Mouse (Mus musculus): ENCODE results near the gene Coq10a. TPM values are rescaled to one million over a fixed set of nuclear protein-coding genes. Genes with fewer than 3 reads are reported as not detected.

Coq10a gene
- polyA plus RNA-seq, 1 experiment from 2014 or later: 33.7 TPM

DNA sequence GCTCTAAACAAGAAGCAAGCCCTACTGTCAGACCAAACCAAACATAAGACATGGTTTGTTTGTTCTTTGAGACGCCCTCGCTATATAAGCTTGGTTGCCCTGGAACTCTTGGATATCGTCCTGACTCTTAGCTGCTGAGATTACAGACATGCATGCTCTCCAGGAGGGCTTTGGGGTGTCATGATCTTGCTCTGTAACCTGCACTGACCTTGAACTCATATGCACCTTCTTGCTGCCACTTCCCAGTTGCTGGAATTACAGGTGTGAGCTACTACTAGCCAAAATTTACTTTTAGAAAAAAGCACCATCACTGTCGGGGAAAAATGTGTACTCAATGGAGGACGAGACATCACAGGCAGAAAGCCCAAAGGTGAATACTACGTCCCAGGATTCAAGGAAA lies 802 bp upstream of the Coq10a start:
- Histone ChIP-seq H3K27me3 (no peaks in the 10 kb centered on the region), H3K27ac (replicated peaks) (peak overlapping the region; percentile 98), H3K9ac (replicated peaks) (peak overlapping the region; percentile 74; the same call in 1 of the 2 replicates), H3K4me3 (peak overlapping the region; percentile 71), H3K4me1 (peaks cover 20% of the 10 kb centered on the region), H3K36me3 (peaks cover 6% of the 10 kb centered on the region), H3K9me3 (no peaks in the 10 kb centered on the region), H3K4me2 (replicated peaks) (peak overlapping the region; percentile 82)
- WGBS: 76% methylated on average over 6 of the region's 6 CpGs
- no peak for ATAC-seq (replicated peaks)

DNA sequence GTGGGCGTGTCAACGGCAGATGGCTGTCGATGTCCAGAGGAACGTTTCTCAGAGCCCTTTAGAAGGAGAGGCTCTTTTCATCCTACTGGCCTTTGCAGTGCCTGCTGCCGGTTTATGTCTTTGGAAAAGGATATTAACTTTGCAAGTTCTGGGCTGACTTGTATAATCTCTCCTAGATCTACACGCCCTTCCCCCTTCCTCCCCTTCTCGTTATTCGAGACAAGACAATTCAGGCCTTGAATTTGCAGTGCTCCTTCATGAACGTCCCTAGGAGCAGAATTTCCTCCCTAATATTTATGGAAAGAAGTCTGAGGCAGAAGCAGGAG lies 384 bp upstream of the Coq10a start:
- H3K4me2 ChIP-seq (replicated peaks): peak overlapping the region; percentile 82
- peak overlapping the region; percentile 71 for H3K4me3 ChIP-seq
- ATAC-seq (replicated peaks): no peak
- H3K9me3 ChIP-seq: no peaks in the 10 kb centered on the region
- 3% methylated on average over 9 of the region's 9 CpGs for WGBS
- H3K27me3 ChIP-seq: no peaks in the 10 kb centered on the region
- peaks cover 20% of the 10 kb centered on the region for H3K4me1 ChIP-seq
- H3K36me3 ChIP-seq: peaks cover 10% of the 10 kb centered on the region
- H3K9ac ChIP-seq (replicated peaks): peak overlapping the region; percentile 74
- H3K27ac ChIP-seq (replicated peaks): peak overlapping the region; percentile 98

DNA sequence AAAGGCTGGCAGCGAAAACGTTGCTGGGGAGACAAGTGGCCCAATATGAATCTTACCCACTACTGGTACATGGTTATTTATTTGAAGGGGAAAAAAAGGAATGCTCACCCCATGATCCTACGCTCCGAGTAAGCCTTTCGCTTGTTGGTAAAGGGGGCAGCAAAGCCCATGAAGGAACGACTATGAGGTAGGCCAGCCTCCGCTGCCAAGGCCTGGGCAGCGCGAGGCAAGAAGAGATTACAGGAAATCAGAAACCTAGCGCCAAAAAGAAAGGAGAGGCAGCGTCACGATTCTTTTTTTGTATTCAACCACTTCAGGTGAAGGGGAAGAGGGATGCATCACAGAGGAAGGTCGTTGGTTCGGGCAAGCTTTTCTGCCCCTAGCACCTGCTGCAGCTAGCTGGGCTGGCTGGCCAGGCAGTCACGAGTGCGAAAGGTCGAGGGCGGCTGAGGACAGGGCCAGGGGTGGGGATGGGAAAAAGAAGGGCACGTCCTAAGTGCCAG lies 847 bp downstream of the Coq10a start:
- ATAC-seq (replicated peaks): no peak; the same call in 1 of the 2 replicates
- Histone ChIP-seq H3K4me3 (peak overlapping the region; percentile 71), H3K27me3 (no peaks in the 10 kb centered on the region), H3K27ac (replicated peaks) (peak overlapping the region; percentile 98), H3K36me3 (peaks cover 18% of the 10 kb centered on the region), H3K4me2 (replicated peaks) (peak overlapping the region; percentile 82), H3K4me1 (peaks cover 20% of the 10 kb centered on the region), H3K9ac (replicated peaks) (peak overlapping the region; percentile 74), H3K9me3 (no peaks in the 10 kb centered on the region)
- WGBS: 12% methylated on average over 19 of the region's 19 CpGs

DNA sequence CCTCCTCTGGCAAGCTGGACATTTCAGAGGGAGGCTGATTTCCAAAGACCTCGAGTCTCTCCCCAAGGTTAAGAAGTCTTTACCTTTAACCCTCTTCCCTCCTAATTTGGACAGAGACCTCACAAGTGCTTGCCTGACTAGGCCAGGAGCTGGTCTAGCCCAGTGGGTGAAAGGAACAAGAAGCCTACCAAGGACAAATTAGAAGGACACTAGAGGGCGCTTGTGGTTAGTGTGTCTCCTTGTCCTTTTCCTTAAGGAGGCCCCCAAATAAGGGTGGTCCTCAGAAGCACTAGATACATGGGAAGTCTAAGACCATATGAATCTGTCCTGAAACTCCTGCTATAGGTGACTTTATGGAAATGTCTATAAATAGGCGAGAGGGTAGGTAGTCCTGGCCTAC lies 6.2 kb downstream of the Coq10a start:
- Histone ChIP-seq H3K9ac (replicated peaks) (no peak overlapping the region), H3K4me2 (replicated peaks) (no peak overlapping the region), H3K27ac (replicated peaks) (no peak overlapping the region), H3K4me1 (peaks cover 5% of the 10 kb centered on the region), H3K27me3 (no peaks in the 10 kb centered on the region), H3K36me3 (peaks cover 70% of the 10 kb centered on the region), H3K9me3 (no peaks in the 10 kb centered on the region), H3K4me3 (no peak overlapping the region)
- no peak for ATAC-seq (replicated peaks)
- 54% methylated on average over 3 of the region's 3 CpGs for WGBS

DNA sequence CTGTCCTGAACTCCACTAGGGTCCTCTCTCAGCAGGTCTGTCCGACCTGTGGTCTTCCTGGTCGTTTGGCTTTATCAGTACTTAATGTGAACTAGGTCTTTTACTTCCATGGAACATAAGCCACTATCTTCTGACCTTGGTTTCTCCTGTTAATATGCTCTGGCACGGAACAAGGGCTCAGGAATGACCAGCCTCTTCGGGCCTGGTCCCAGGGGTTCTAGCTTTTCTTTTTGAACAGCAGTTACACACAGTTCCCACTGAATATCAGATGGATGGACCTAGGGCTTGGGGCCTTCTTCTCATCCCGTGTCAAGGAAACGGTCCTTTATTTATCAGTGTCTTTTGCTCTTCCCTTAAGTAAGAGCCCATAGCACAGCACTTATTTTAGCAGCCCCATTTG lies 7.0 kb downstream of the Coq10a start:
- Histone ChIP-seq H3K9ac (replicated peaks) (no peak overlapping the region), H3K4me3 (no peak overlapping the region), H3K27ac (replicated peaks) (no peak overlapping the region), H3K27me3 (no peaks in the 10 kb centered on the region), H3K4me2 (replicated peaks) (no peak overlapping the region), H3K36me3 (peaks cover 75% of the 10 kb centered on the region), H3K9me3 (no peaks in the 10 kb centered on the region), H3K4me1 (no peaks in the 10 kb centered on the region)
- WGBS: 91% methylated on average over 6 of the region's 6 CpGs
- ATAC-seq (replicated peaks): no peak

DNA sequence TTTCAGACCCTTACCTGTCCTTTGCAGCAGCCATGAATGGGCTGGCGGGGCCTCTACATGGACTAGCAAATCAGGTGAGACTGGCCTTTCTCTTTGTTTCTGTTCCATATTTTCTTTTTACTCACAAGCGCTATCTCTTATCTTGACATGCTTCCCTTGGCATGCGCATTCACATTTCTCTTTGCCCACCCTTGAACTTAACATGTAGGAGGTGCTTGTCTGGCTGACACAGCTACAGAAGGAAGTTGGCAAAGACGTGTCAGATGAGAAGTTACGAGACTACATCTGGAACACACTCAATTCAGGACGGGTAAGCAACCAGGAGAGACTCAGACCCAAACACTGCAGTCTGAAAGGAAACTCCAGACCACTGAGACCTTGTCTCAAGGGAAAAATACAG lies 9.6 kb downstream of the Coq10a start:
- Histone ChIP-seq H3K9me3 (no peaks in the 10 kb centered on the region), H3K4me1 (no peaks in the 10 kb centered on the region), H3K27ac (replicated peaks) (no peak overlapping the region), H3K36me3 (peaks cover 80% of the 10 kb centered on the region), H3K4me3 (no peak overlapping the region), H3K9ac (replicated peaks) (no peak overlapping the region), H3K27me3 (no peaks in the 10 kb centered on the region), H3K4me2 (replicated peaks) (no peak overlapping the region)
- WGBS: 98% methylated on average over 6 of the region's 6 CpGs
- ATAC-seq (replicated peaks): no peak

DNA sequence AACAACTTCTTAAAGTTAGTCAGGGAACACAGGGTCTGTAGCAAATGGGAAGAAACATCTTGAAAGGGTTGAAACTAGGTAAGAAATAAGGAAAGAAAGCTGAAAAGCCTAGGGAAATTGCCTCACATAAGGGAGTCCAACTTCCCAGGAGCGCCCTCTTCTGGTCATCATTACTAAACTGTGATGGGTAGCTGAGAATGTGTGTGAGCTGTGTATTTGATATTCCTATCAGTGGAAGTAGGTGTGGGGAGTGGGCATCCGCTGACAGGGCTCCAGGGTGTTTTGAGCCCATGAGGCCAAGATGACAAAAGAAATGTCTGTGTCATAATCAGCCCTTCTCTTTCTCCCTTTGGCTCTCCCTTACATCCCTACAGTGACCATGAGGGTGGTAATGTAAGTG lies 10.0 kb downstream of the Coq10a start:
- WGBS: 52% methylated on average over 2 of the region's 2 CpGs
- ATAC-seq (replicated peaks): 0 out of 2 replicates have a peak, but pooled peaks have one; percentile 43
- H3K9me3 ChIP-seq: no peaks in the 10 kb centered on the region

DNA sequence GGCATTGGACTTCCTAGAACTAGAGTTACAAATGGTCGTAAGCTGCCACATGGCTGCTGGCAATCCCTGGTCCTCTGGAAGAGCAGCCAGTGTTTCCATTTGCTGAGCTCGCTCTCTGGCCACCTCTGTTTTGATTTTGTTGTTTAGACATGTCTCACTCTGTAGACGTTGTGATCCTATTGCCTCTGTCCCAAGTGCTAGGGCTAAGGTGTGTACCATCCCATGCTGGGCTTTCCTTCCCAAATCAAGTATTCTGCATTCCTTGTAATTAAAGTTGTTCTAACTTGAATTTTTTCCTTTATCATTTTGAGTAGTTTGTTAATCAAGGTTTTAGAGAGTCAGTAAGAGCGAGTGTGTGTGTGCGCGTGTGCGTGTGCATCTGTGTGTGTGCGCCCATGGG lies 21.3 kb downstream of the Coq10a start:
- Histone ChIP-seq H3K4me1 (peaks cover 14% of the 10 kb centered on the region), H3K4me3 (no peak overlapping the region), H3K27me3 (no peaks in the 10 kb centered on the region), H3K4me2 (replicated peaks) (no peak overlapping the region), H3K36me3 (peaks cover 32% of the 10 kb centered on the region), H3K27ac (replicated peaks) (no peak overlapping the region), H3K9ac (replicated peaks) (no peak overlapping the region), H3K9me3 (no peaks in the 10 kb centered on the region)
- no peak for ATAC-seq (replicated peaks)
- WGBS: 95% methylated on average over 8 of the region's 8 CpGs

More for the DNA sequence above, 10.0 kb downstream of the Coq10a start:
- H3K27ac ChIP-seq (replicated peaks): no peak overlapping the region
- no peak overlapping the region for H3K4me3 ChIP-seq
- no peak overlapping the region for H3K4me2 ChIP-seq (replicated peaks)
- peaks cover 83% of the 10 kb centered on the region for H3K36me3 ChIP-seq
- no peak overlapping the region for H3K9ac ChIP-seq (replicated peaks)
- no peaks in the 10 kb centered on the region for H3K4me1 ChIP-seq
- no peaks in the 10 kb centered on the region for H3K27me3 ChIP-seq

DNA sequence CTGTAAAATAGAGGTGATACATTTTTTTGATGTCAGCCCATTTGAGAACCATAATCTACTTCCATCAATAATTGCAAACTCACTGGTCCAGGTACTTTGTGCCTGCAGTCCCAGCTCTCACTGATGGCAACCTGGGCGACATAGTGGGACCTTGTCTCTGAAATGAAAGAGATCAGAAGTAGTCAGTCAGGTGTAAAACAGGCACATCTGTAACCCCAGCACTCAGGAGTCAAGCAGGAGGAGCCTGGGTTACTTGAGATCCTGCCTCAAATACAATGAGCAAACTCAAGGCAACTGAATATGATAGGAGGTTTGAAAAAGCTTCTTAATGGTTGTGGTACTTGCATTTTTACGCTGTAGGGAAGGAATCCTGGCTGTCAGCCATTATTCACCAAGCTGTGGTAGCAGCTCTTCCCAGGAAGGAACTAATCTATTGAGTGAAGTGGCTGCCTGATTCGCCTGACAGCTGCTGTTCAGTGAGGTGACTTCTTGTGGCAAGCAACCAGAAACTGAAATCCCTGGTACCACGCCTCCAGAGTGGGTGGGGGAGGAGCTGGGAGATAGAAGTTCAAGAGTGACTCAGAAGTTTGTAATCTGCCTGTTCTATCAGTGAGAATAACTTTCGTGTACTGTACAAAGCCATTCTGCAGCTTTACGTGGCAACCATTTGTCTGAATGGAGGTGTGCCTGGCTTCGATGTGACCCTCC lies 24.1 kb downstream of the Coq10a start:
- Histone ChIP-seq H3K9ac (replicated peaks) (no peak overlapping the region), H3K36me3 (peaks cover 7% of the 10 kb centered on the region), H3K27ac (replicated peaks) (peak overlapping the region; percentile 69), H3K4me1 (peaks cover 19% of the 10 kb centered on the region), H3K9me3 (no peaks in the 10 kb centered on the region), H3K4me2 (replicated peaks) (no peak overlapping the region), H3K4me3 (no peak overlapping the region), H3K27me3 (no peaks in the 10 kb centered on the region)
- 0 out of 2 replicates have a peak, but pooled peaks have one; percentile 35 for ATAC-seq (replicated peaks)
- WGBS: 43% methylated on average over 7 of the region's 7 CpGs

DNA sequence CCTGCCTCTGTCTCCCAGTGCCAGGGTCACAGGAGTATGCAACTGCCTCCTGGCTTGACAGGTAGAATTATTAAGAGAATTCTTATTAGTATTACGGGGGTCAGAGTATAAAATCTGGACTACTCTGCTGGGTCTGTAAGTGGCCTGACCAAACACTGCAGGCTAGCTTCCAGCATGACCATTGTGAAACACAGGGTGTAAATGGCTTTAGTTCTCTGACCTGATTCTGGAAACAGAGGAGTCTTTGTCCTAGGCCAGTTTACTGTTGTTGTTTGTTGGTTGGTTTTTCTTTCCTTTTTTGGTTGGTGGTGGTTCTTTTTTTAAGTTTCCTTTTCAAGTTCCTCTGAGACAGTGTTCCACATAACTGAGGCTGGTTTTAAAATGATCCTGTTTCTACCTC lies 25.4 kb downstream of the Coq10a start:
- no peak overlapping the region for H3K4me2 ChIP-seq (replicated peaks)
- WGBS: 93% methylated on average over 1 of the region's 1 CpGs
- H3K9me3 ChIP-seq: no peaks in the 10 kb centered on the region
- no peaks in the 10 kb centered on the region for H3K27me3 ChIP-seq
- H3K27ac ChIP-seq (replicated peaks): peak overlapping the region; percentile 37; the same call in 1 of the 2 replicates
- H3K36me3 ChIP-seq: peaks cover 4% of the 10 kb centered on the region; the same call in 1 of the 2 replicates
- H3K4me1 ChIP-seq: peaks cover 29% of the 10 kb centered on the region
- H3K9ac ChIP-seq (replicated peaks): no peak overlapping the region
- H3K4me3 ChIP-seq: no peak overlapping the region
- ATAC-seq (replicated peaks): no peak

DNA sequence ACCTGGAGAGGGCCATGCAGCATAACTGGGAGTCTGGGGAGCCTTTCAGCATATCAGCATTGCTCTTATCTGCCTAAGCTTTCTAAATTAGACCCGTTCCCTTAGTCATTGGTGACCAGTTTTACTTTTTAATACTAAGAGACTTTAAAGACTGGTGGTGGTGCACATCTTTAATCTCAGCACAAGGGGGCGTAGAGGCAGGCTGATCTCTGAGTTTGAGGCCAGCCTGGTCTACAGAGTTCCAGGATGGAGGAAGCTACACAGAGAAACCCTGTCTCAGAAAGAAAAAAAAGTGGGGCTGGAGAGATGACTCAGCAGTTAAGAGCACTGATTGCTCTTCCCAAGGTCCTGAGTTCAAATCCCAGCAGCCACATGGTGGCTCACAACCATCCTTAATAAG lies 28.5 kb downstream of the Coq10a start:
- Histone ChIP-seq H3K4me3 (no peak overlapping the region), H3K4me2 (replicated peaks) (no peak overlapping the region), H3K4me1 (peaks cover 35% of the 10 kb centered on the region), H3K9ac (replicated peaks) (no peak overlapping the region), H3K27ac (replicated peaks) (no peak overlapping the region), H3K9me3 (no peaks in the 10 kb centered on the region), H3K27me3 (no peaks in the 10 kb centered on the region), H3K36me3 (peaks cover 4% of the 10 kb centered on the region; the same call in 1 of the 2 replicates)
- no peak for ATAC-seq (replicated peaks)
- WGBS: 77% methylated on average over 2 of the region's 2 CpGs

DNA sequence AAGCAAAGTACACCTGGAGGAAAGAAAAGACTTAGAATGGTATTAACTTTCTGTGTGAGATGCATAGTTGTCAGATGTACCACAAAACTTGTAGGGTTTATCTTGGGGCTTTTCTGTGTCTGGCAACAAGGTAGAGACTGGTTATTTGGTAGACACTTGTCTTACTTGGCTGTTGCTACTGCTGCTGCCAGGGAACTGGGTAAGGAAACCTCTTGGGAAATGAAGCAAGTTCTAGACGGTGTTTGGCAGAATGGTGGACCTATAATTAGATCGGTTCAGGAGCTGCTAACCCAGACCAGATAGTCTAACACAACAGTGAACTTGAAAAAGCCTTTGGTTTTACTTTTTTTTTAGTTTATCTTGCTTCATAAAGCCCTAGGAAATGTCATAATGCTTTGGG lies 29.8 kb downstream of the Coq10a start:
- Histone ChIP-seq H3K4me3 (peak overlapping the region; percentile 82; the same call in 1 of the 2 replicates), H3K9ac (replicated peaks) (0 out of 2 replicates have a peak overlapping the region, but pooled peaks have one; percentile 85)

More for the DNA sequence above, 29.8 kb downstream of the Coq10a start:
- H3K9me3 ChIP-seq: no peaks in the 10 kb centered on the region
- no peak overlapping the region for H3K27ac ChIP-seq (replicated peaks)
- H3K4me1 ChIP-seq: peaks cover 27% of the 10 kb centered on the region
- H3K27me3 ChIP-seq: no peaks in the 10 kb centered on the region
- no peak for ATAC-seq (replicated peaks)
- WGBS: 81% methylated on average over 2 of the region's 2 CpGs
- H3K4me2 ChIP-seq (replicated peaks): peak overlapping the region; percentile 74
- peaks cover 4% of the 10 kb centered on the region; the same call in 1 of the 2 replicates for H3K36me3 ChIP-seq
